Mouse (Mus musculus) CH12.LX (cell line): ENCODE results near the gene Olfr933. TPM values are rescaled to one million over a fixed set of nuclear protein-coding genes. Genes with fewer than 3 reads are reported as not detected.

Experiments
- DNase-seq: peaks from one replicate; pipeline ENCODE4 v3.0.0-alpha.2; 2013; ENCODE audit errors: extremely low read depth
- H3K27ac ChIP-seq: 2 replicates; pipeline ENCODE4 v1.5.1; 2012; ENCODE audit warnings: low read depth, mild to moderate bottlenecking, control low read depth, moderate library complexity; ENCODE audit not compliant: insufficient read depth
- H3K27me3 ChIP-seq: replicated peaks from 2 replicates; pipeline ENCODE3; 2012; ENCODE audit warnings: inconsistent platforms
- H3K36me3 ChIP-seq, 2 experiments: replicated peaks in 1 of 2; 2 replicates each; pipeline versions ENCODE3 to v1.6.1; 2012; ENCODE audit warnings: inconsistent platforms in 1 of 2, low read length in 1 of 2, mild to moderate bottlenecking in 1 of 2, mixed read lengths in 1 of 2, moderate library complexity in 1 of 2; ENCODE audit not compliant: control insufficient read depth in 1 of 2, insufficient read depth in 1 of 2
- H3K4me1 ChIP-seq, 2 experiments: 2 replicates each; pipeline ENCODE4 v1.6.1; 2012; ENCODE audit warnings: inconsistent platforms in 1 of 2, moderate library complexity in 1 of 2; ENCODE audit not compliant: insufficient read depth in 2 of 2, control insufficient read depth in 1 of 2
- H3K4me2 ChIP-seq: 2 replicates; pipeline ENCODE4 v1.6.1; 2012; ENCODE audit warnings: low read depth, mild to moderate bottlenecking, control low read depth; ENCODE audit not compliant: poor library complexity, insufficient read depth, severe bottlenecking
- H3K4me3 ChIP-seq, 3 experiments: fragments of 150-350 bp in 1 of 3; sonication (generic) in 1 of 3; replicated peaks in 1 of 3; 2 replicates each; pipeline versions ENCODE3 to v1.5.1; 2011 to 2012; ENCODE audit warnings: low read depth in 2 of 3, low read length in 2 of 3, mild to moderate bottlenecking in 2 of 3, moderate library complexity in 2 of 3, control low read depth in 1 of 3, improper control_type of control experiment in 1 of 3, inconsistent platforms in 1 of 3, mixed read lengths in 1 of 3; ENCODE audit not compliant: poor library complexity in 1 of 3
- H3K79me2 ChIP-seq: replicated peaks from 2 replicates; pipeline ENCODE4 v1.6.1; 2012; ENCODE audit warnings: mild to moderate bottlenecking, moderate library complexity; ENCODE audit not compliant: control insufficient read depth, poor library complexity, insufficient read depth, severe bottlenecking; ENCODE audit errors: extremely low read depth
- H3K9ac ChIP-seq: 2 replicates; pipeline ENCODE4 v1.6.1; 2012; ENCODE audit warnings: low read depth, mild to moderate bottlenecking, control low read depth, moderate library complexity; ENCODE audit not compliant: insufficient read depth
- H3K9me3 ChIP-seq: replicated peaks from 2 replicates; pipeline ENCODE3; 2012; ENCODE audit warnings: low read length, inconsistent platforms, mixed read lengths
- BHLHE40 ChIP-seq: IDR thresholded peaks from 2 replicates; pipeline ENCODE4 v1.6.1; 2011; ENCODE audit warnings: mild to moderate bottlenecking, low read depth, low read length, improper control_type of control experiment
- CHD1 ChIP-seq: IDR thresholded peaks from 2 replicates; pipeline ENCODE4 v1.6.1; 2012; ENCODE audit warnings: low read depth, low read length, improper control_type of control experiment, inconsistent platforms
- CHD2 ChIP-seq: IDR thresholded peaks from 2 replicates; pipeline ENCODE4 v1.6.1; 2011; ENCODE audit warnings: low read length, improper control_type of control experiment
- CTCF ChIP-seq, 2 experiments: IDR thresholded peaks in 1 of 2; conservative IDR thresholded peaks in 1 of 2; 2 replicates each; pipeline ENCODE4 v1.5.1; 2011 to 2012; ENCODE audit warnings: low read depth in 2 of 2, low read length in 2 of 2, improper control_type of control experiment in 1 of 2, inconsistent platforms in 1 of 2, mild to moderate bottlenecking in 1 of 2, moderate library complexity in 1 of 2
- E2F4 ChIP-seq: IDR thresholded peaks from 2 replicates; pipeline ENCODE4 v1.6.1; 2011; ENCODE audit warnings: low read depth, low read length, improper control_type of control experiment; ENCODE audit not compliant: insufficient replicate concordance
- ELF1 ChIP-seq: IDR thresholded peaks from 2 replicates; pipeline ENCODE4 v1.6.1; 2014; ENCODE audit warnings: low read depth, mild to moderate bottlenecking, inconsistent platforms, low read length, improper control_type of control experiment
- EP300 ChIP-seq: IDR thresholded peaks from 2 replicates; pipeline ENCODE4 v1.6.1; 2011; ENCODE audit warnings: low read length, improper control_type of control experiment
- ETS1 ChIP-seq: conservative IDR thresholded peaks from 2 replicates; pipeline ENCODE4 v1.6.1; 2012; ENCODE audit warnings: low read depth, mild to moderate bottlenecking, inconsistent platforms, low read length, improper control_type of control experiment, moderate library complexity
- GABPA ChIP-seq: IDR thresholded peaks from 2 replicates; pipeline ENCODE4 v1.6.1; 2012; ENCODE audit warnings: low read depth, low read length, improper control_type of control experiment, inconsistent platforms; ENCODE audit not compliant: insufficient replicate concordance
- HCFC1 ChIP-seq: IDR thresholded peaks from 2 replicates; pipeline ENCODE4 v1.6.1; 2012; ENCODE audit warnings: low read depth, mild to moderate bottlenecking, inconsistent platforms, low read length, improper control_type of control experiment
- IRF4 ChIP-seq: IDR thresholded peaks from 2 replicates; pipeline ENCODE4 v1.6.1; 2014; ENCODE audit warnings: low read depth, mild to moderate bottlenecking, inconsistent platforms, low read length, improper control_type of control experiment
- JUN ChIP-seq: IDR thresholded peaks from 2 replicates; pipeline ENCODE4 v1.6.1; 2011; ENCODE audit warnings: low read depth, mild to moderate bottlenecking, low read length, improper control_type of control experiment, moderate library complexity; ENCODE audit not compliant: insufficient read depth
- JUND ChIP-seq: conservative IDR thresholded peaks from 2 replicates; pipeline ENCODE4 v1.6.1; 2011; ENCODE audit warnings: low read depth, low read length, improper control_type of control experiment
- MAFK ChIP-seq: IDR thresholded peaks from 2 replicates; pipeline ENCODE4 v1.6.1; 2011; ENCODE audit warnings: low read length, improper control_type of control experiment; ENCODE audit not compliant: insufficient replicate concordance
- MAX ChIP-seq: IDR thresholded peaks from 2 replicates; pipeline ENCODE4 v1.6.1; 2011; ENCODE audit warnings: low read length, improper control_type of control experiment
- MAZ ChIP-seq: IDR thresholded peaks from 2 replicates; pipeline ENCODE4 v1.6.1; 2012; ENCODE audit warnings: low read depth, mild to moderate bottlenecking, inconsistent platforms, low read length, improper control_type of control experiment, moderate library complexity
- MEF2A ChIP-seq: IDR thresholded peaks from 2 replicates; pipeline ENCODE4 v1.6.1; 2014; ENCODE audit warnings: low read depth, mild to moderate bottlenecking, inconsistent platforms, low read length, improper control_type of control experiment, borderline replicate concordance
- MYC ChIP-seq: IDR thresholded peaks from 2 replicates; pipeline ENCODE4 v1.6.1; 2011; ENCODE audit warnings: low read depth, mild to moderate bottlenecking, improper control_type of control experiment, low read length
- NELFE ChIP-seq: IDR thresholded peaks from 2 replicates; pipeline ENCODE4 v1.6.1; 2011; ENCODE audit warnings: low read depth, low read length, improper control_type of control experiment
- NRF1 ChIP-seq: IDR thresholded peaks from 2 replicates; pipeline ENCODE4 v1.6.1; 2014; ENCODE audit warnings: low read depth, mild to moderate bottlenecking, inconsistent platforms, low read length, improper control_type of control experiment, moderate library complexity
- PAX5 ChIP-seq: IDR thresholded peaks from 2 replicates; pipeline ENCODE4 v1.6.1; 2012; ENCODE audit warnings: low read length, inconsistent platforms, mixed read lengths
- POLR2A ChIP-seq: IDR thresholded peaks from 2 replicates; pipeline ENCODE4 v1.6.1; 2011; ENCODE audit warnings: low read depth, mild to moderate bottlenecking, improper control_type of control experiment, low read length
- POLR2AphosphoS2 ChIP-seq: IDR thresholded peaks from 2 replicates; pipeline ENCODE4 v1.6.1; 2011; ENCODE audit warnings: low read depth, low read length, improper control_type of control experiment
- RAD21 ChIP-seq: IDR thresholded peaks from 2 replicates; pipeline ENCODE4 v1.6.1; 2011; ENCODE audit warnings: low read depth, mild to moderate bottlenecking, low read length, improper control_type of control experiment, moderate library complexity
- SIN3A ChIP-seq: IDR thresholded peaks from 2 replicates; pipeline ENCODE4 v1.6.1; 2012; ENCODE audit warnings: low read length, improper control_type of control experiment, inconsistent platforms
- SMC3 ChIP-seq: IDR thresholded peaks from 2 replicates; pipeline ENCODE4 v1.6.1; 2011; ENCODE audit warnings: low read depth, low read length, improper control_type of control experiment
- TBP ChIP-seq: conservative IDR thresholded peaks from 2 replicates; pipeline ENCODE4 v1.6.1; 2011; ENCODE audit warnings: low read depth, low read length, improper control_type of control experiment
- UBTF ChIP-seq: IDR thresholded peaks from 2 replicates; pipeline ENCODE4 v1.6.1; 2012; ENCODE audit warnings: low read depth, mild to moderate bottlenecking, inconsistent platforms, low read length, improper control_type of control experiment, moderate library complexity
- USF2 ChIP-seq: conservative IDR thresholded peaks from 2 replicates; pipeline ENCODE4 v1.6.1; 2011; ENCODE audit warnings: low read depth, low read length, improper control_type of control experiment
- ZC3H11A ChIP-seq: IDR thresholded peaks from 2 replicates; pipeline ENCODE4 v1.6.1; 2012; ENCODE audit warnings: low read depth, mild to moderate bottlenecking, inconsistent platforms, low read length, improper control_type of control experiment
- ZKSCAN1 ChIP-seq: IDR thresholded peaks from 2 replicates; pipeline ENCODE4 v1.6.1; 2012; ENCODE audit warnings: low read depth, inconsistent platforms, low read length, improper control_type of control experiment, borderline replicate concordance
- ZMIZ1 ChIP-seq: IDR thresholded peaks from 2 replicates; pipeline ENCODE4 v1.6.1; 2012; ENCODE audit warnings: low read depth, mild to moderate bottlenecking, inconsistent platforms, low read length, improper control_type of control experiment
- dilution Hi-C: fragments of 300-500 bp; cut with MboI; formaldehyde crosslinking; loops from 2 replicates; pipeline ENCODE4 v1.14.3; 2020; ENCODE audit warnings: low sequenced_read_pairs; ENCODE audit not compliant: extremely low pct_unique_long_range_greater_than_20kb, extremely low pct_ligation_motif_present
- in situ Hi-C: fragments of 300-500 bp; cut with MboI; formaldehyde crosslinking; loops from 3 replicates; pipeline ENCODE4 v1.14.3; 2019; ENCODE audit warnings: low sequenced_read_pairs, low pct_ligation_motif_present, low pct_unique_long_range_greater_than_20kb, mixed read lengths
- polyA plus RNA-seq: library from polyadenylated mRNA; unstranded; fragments of >175 nt; gene quantifications from 2 replicates; pipeline ENCODE4 v1.2.1, GENCODE M21; 2012; ENCODE audit warnings: low read depth; ENCODE audit not compliant: insufficient read length
- total RNA-seq, 2 experiments: library from RNA; depleted of rRNA; stranded (reverse); fragments of 300-350 nt in 1 of 2; fragments of >200 nt in 1 of 2; gene quantifications; 2 replicates each; pipeline ENCODE4 v1.2.3; 2012 to 2014

The Olfr933 gene
- total RNA-seq (2012; rRNA removed) (not detected in 2 replicates), total RNA-seq (2014; rRNA removed) (not detected in 2 replicates), polyA plus RNA-seq (not detected in 2 replicates)

- in situ Hi-C loops = loop anchor here (25.0 kb wide), 1 partner anchor 615 kb away; the partner anchor contains the start of gene Olfr959
These were observed at the start of gene Olfr933 for GRCm38 (mm10) chr9:38972013-38972412. TSS of gene Olfr933 (plus strand) at chr9:38972313.

GRCm38 (mm10) chr9:38929509-38929908, 42.6 kb upstream of the Olfr933 start, which contains the start of gene Olfr930:
TSS of gene Olfr930 (plus strand) at chr9:38929809.
- no peaks in the 10 kb centered on the region for H3K4me1 ChIP-seq
- H3K4me3 ChIP-seq = no peak within 1 kb of the TSS
- H3K27me3 ChIP-seq = no peaks in the 10 kb centered on the region
- no peaks in the 10 kb centered on the region for H3K36me3 ChIP-seq
- TF ChIP-seq GABPA = no peak
- TF ChIP-seq NELFE = no peak
- TF ChIP-seq MYC = no peak
- TF ChIP-seq EP300 = no peak
- no peak for TF ChIP-seq ZMIZ1
- TF ChIP-seq MAFK = no peak
- no peak for TF ChIP-seq ETS1
- TF ChIP-seq USF2 = no peak
- no peak for TF ChIP-seq ZC3H11A
- no peak for TF ChIP-seq UBTF
- TF ChIP-seq JUND = no peak
- TF ChIP-seq POLR2A = no peak
- TF ChIP-seq HCFC1 = no peak
- no peak for TF ChIP-seq SIN3A
- no peak for TF ChIP-seq BHLHE40
- TF ChIP-seq ELF1 = no peak
- no peak for TF ChIP-seq IRF4
- TF ChIP-seq SMC3 = no peak
- TF ChIP-seq MEF2A = no peak
- H3K9me3 ChIP-seq = no peaks in the 10 kb centered on the region
- no peak within 1 kb of the TSS for H3K9ac ChIP-seq
- no peaks in the 10 kb centered on the region for H3K79me2 ChIP-seq
- in situ Hi-C loops (no loop called here), dilution Hi-C loops (no loop called here)
- H3K4me2 ChIP-seq = no peak within 1 kb of the TSS
- no peak within 1 kb of the TSS for H3K27ac ChIP-seq
- no peak for DNase-seq

More at GRCm38 (mm10) chr9:38972013-38972412, at the start of gene Olfr933:
- no peak for DNase-seq
- no peak for TF ChIP-seq BHLHE40
- no peak for TF ChIP-seq PAX5
- no peak for TF ChIP-seq MAFK
- no peak for TF ChIP-seq RAD21
- TF ChIP-seq CHD1 = no peak
- TF ChIP-seq POLR2AphosphoS2 = no peak
- no peak for TF ChIP-seq TBP
- TF ChIP-seq JUN = no peak
- TF ChIP-seq GABPA = no peak
- no peak for TF ChIP-seq MEF2A
- TF ChIP-seq E2F4 = no peak
- TF ChIP-seq MAX = no peak
- TF ChIP-seq CHD2 = no peak
- TF ChIP-seq MAZ = no peak
- TF ChIP-seq ZKSCAN1 = no peak
- TF ChIP-seq SMC3 = no peak
- no peak for TF ChIP-seq CTCF (conservative IDR thresholded peaks at IDR 0.05 in 1 of 2, IDR thresholded peaks at IDR 0.05 in 1 of 2; ENCODE audit: low read depth in 2 of 2, low read length in 2 of 2)
- TF ChIP-seq NRF1 = no peak
- Histone ChIP-seq H3K9ac (no peak within 1 kb of the TSS), H3K36me3 (no peaks in the 10 kb centered on the region), H3K27ac (no peak within 1 kb of the TSS), H3K27me3 (no peaks in the 10 kb centered on the region), H3K79me2 (no peaks in the 10 kb centered on the region), H3K4me3 (no peak within 1 kb of the TSS), H3K4me1 (no peaks in the 10 kb centered on the region), H3K9me3 (no peaks in the 10 kb centered on the region), H3K4me2 (no peak within 1 kb of the TSS)
- dilution Hi-C loops = no loop called here
